Mouse (Mus musculus) limb, embryonic 14.5 days (tissue): ENCODE measurements around the gene Cdk13. TPM values are rescaled to one million over a fixed set of nuclear protein-coding genes. Genes with fewer than 3 reads are reported as not detected.
A peak's percentile ranks its signal among the peaks of the same experiment; 100 is the strongest.

Experiments used
- ATAC-seq: fragments of 200-750 bp; cut with Nextera tagmentation; 2 replicates; pipeline ENCODE4 v1.8.0; 2017; ENCODE audit warnings: low read depth, moderate number of reproducible peaks, moderate TSS enrichment; ENCODE audit not compliant: low FRiP score
- DNase-seq: peaks from one replicate; pipeline ENCODE4 v3.0.0-alpha.2; 2015; ENCODE audit warnings: low spot score
- H3K27ac ChIP-seq: fragments of 300-500 bp; sonication (generic); replicated peaks from 2 replicates; pipeline ENCODE4 v1.5.1; 2014; ENCODE audit warnings: low read depth, mild to moderate bottlenecking, low read length, moderate library complexity, mixed read lengths
- H3K27me3 ChIP-seq: fragments of 300-500 bp; sonication (generic); 2 replicates; pipeline ENCODE4 v1.6.1; 2014; ENCODE audit warnings: low read length, mixed read lengths; ENCODE audit not compliant: control insufficient read depth, insufficient read depth
- H3K36me3 ChIP-seq: fragments of 300-500 bp; sonication (generic); 2 replicates; pipeline ENCODE4 v1.6.1; 2014; ENCODE audit warnings: mild to moderate bottlenecking, low read length, moderate library complexity, mixed read lengths; ENCODE audit not compliant: control insufficient read depth, insufficient read depth
- H3K4me1 ChIP-seq: fragments of 300-500 bp; sonication (generic); 2 replicates; pipeline ENCODE4 v1.6.1; 2014; ENCODE audit warnings: antibody characterized with exemption, low read length, mixed read lengths; ENCODE audit not compliant: control insufficient read depth, insufficient read depth
- H3K4me2 ChIP-seq: fragments of 300-500 bp; sonication (generic); replicated peaks from 2 replicates; pipeline ENCODE4 v1.6.1; 2014; ENCODE audit warnings: low read depth, mild to moderate bottlenecking, low read length, moderate library complexity; ENCODE audit not compliant: severe bottlenecking
- H3K4me3 ChIP-seq: fragments of 300-500 bp; sonication (generic); replicated peaks from 2 replicates; pipeline ENCODE4 v1.5.1; 2014; ENCODE audit warnings: low read length
- H3K9ac ChIP-seq: fragments of 300-500 bp; sonication (generic); 2 replicates; pipeline ENCODE4 v1.6.1; 2014; ENCODE audit warnings: mild to moderate bottlenecking, low read depth, low read length, moderate library complexity; ENCODE audit not compliant: severe bottlenecking
- H3K9me3 ChIP-seq: fragments of 300-500 bp; sonication (generic); 2 replicates; pipeline ENCODE4 v1.6.1; 2016; ENCODE audit warnings: low read length; ENCODE audit not compliant: control insufficient read depth
- POLR2A ChIP-seq: fragments of 200-500 bp; IDR thresholded peaks from 2 replicates; pipeline ENCODE4 v1.8.0; 2012; ENCODE audit warnings: inconsistent platforms, mild to moderate bottlenecking, moderate library complexity, borderline replicate concordance; ENCODE audit not compliant: insufficient read depth, insufficient read length; ENCODE audit errors: extremely low read depth
- WGBS: fragments of 180-500 bp; shearing (Covaris S2); extraction: QIAGEN DNeasy Blood & Tissue Kit; methylation state at CpG from one replicate; pipeline ENCODE4 v1.1.7; 2014; 5-methylcytosine and 5-hydroxymethylcytosine counted together
- polyA plus RNA-seq, 2 experiments: library from polyadenylated mRNA; depleted of rRNA in 1 of 2; stranded (reverse) in 1 of 2; unstranded in 1 of 2; fragments of >200 nt; fragmentation: Nextera tagmentation in 1 of 2; extraction: Ambion mirVana in 1 of 2; gene quantifications; 2 replicates each; pipeline versions ENCODE4 v1.2.1 to v1.2.3; 2012 to 2014

Cdk13 gene
- polyA plus RNA-seq, 2 experiments: 22.1 to 35.3 TPM

- H3K4me2 ChIP-seq: peak within 1 kb of the TSS; percentile 75
- H3K4me1 ChIP-seq: 0 out of 2 replicates have a peak, but pooled peaks cover 6% of the 10 kb centered on the region
- no peaks in the 10 kb centered on the region for H3K27me3 ChIP-seq
- peak within 1 kb of the TSS; percentile 70 for H3K4me3 ChIP-seq
- peak; percentile 99 for ATAC-seq
- peak; percentile 78; the same call in 1 of the 2 replicates for TF ChIP-seq POLR2A
- under 1% methylated on average over 64 of the region's 66 CpGs for WGBS
- H3K9ac ChIP-seq: peak within 1 kb of the TSS; percentile 91
- H3K9me3 ChIP-seq: no peaks in the 10 kb centered on the region
- no peaks in the 10 kb centered on the region for H3K36me3 ChIP-seq
- peak; percentile 100 for DNase-seq
- peak within 1 kb of the TSS; percentile 93 for H3K27ac ChIP-seq
Measured at GRCm38 (mm10) chr13:17694911-17695699, 109.8 kb downstream of the Cdk13 start, which contains the start of the genes Mplkip and Sugct. Gene Mplkip, plus strand, starts transcription at chr13:17695192. Gene Sugct, minus strand, starts transcription at chr13:17695553.

- peak overlapping the region; percentile 76 for H3K9ac ChIP-seq
- H3K27ac ChIP-seq: peak overlapping the region; percentile 93
- ATAC-seq (peak; percentile 59), DNase-seq (no peak)
- H3K4me3 ChIP-seq: peak overlapping the region; percentile 70
- 0 out of 2 replicates have a peak, but pooled peaks cover 6% of the 10 kb centered on the region for H3K4me1 ChIP-seq
- TF ChIP-seq POLR2A: no peak
- peak overlapping the region; percentile 75 for H3K4me2 ChIP-seq
- no peaks in the 10 kb centered on the region for H3K9me3 ChIP-seq
- under 1% methylated on average over 23 of the region's 25 CpGs for WGBS
- H3K36me3 ChIP-seq: no peaks in the 10 kb centered on the region
- H3K27me3 ChIP-seq: no peaks in the 10 kb centered on the region
Measured at GRCm38 (mm10) chr13:17694414-17694813, 110.5 kb downstream of the Cdk13 start.

- Histone ChIP-seq H3K27ac (no peak overlapping the region), H3K27me3 (no peaks in the 10 kb centered on the region), H3K36me3 (no peaks in the 10 kb centered on the region), H3K9me3 (no peaks in the 10 kb centered on the region), H3K4me3 (peak overlapping the region; percentile 70), H3K4me1 (0 out of 2 replicates have a peak, but pooled peaks cover 6% of the 10 kb centered on the region), H3K9ac (0 out of 2 replicates have a peak overlapping the region, but pooled peaks have one; percentile 76), H3K4me2 (peak overlapping the region; percentile 75)
- ATAC-seq (no peak), DNase-seq (peak; percentile 42)
- 60% methylated on average over 5 of the region's 5 CpGs for WGBS
- no peak for TF ChIP-seq POLR2A
Measured at GRCm38 (mm10) chr13:17693816-17694215, 111.1 kb downstream of the Cdk13 start.

- H3K27ac ChIP-seq: no peak overlapping the region
- H3K4me1 ChIP-seq: 0 out of 2 replicates have a peak, but pooled peaks cover 6% of the 10 kb centered on the region
- 61% methylated on average over 1 of the region's 1 CpGs for WGBS
- no peak for DNase-seq
- TF ChIP-seq POLR2A: no peak
- no peak overlapping the region for H3K9ac ChIP-seq
- H3K4me2 ChIP-seq: no peak overlapping the region
- no peaks in the 10 kb centered on the region for H3K9me3 ChIP-seq
- ATAC-seq: no peak
- no peaks in the 10 kb centered on the region for H3K27me3 ChIP-seq
- no peaks in the 10 kb centered on the region for H3K36me3 ChIP-seq
- H3K4me3 ChIP-seq: no peak overlapping the region
Measured at GRCm38 (mm10) chr13:17691436-17691835, 113.5 kb downstream of the Cdk13 start.

- no peak overlapping the region for H3K27ac ChIP-seq
- no peak overlapping the region for H3K4me3 ChIP-seq
- ATAC-seq: no peak
- 0 out of 2 replicates have a peak, but pooled peaks cover 2% of the 10 kb centered on the region for H3K4me1 ChIP-seq
- H3K9ac ChIP-seq: no peak overlapping the region
- H3K27me3 ChIP-seq: no peaks in the 10 kb centered on the region
- no peaks in the 10 kb centered on the region for H3K9me3 ChIP-seq
- DNase-seq: no peak
- no peak for TF ChIP-seq POLR2A
- no peaks in the 10 kb centered on the region for H3K36me3 ChIP-seq
- H3K4me2 ChIP-seq: no peak overlapping the region
Measured at GRCm38 (mm10) chr13:17690686-17691085, 114.2 kb downstream of the Cdk13 start.
